Mouse (Mus musculus) hindbrain, embryonic 13.5 days (tissue): ENCODE data around the gene Rnf17. TPM values are rescaled to one million over a fixed set of nuclear protein-coding genes. Genes with fewer than 3 reads are reported as not detected.

Experiments used
- ATAC-seq: fragments of 200-750 bp; cut with Nextera tagmentation; 2 replicates; pipeline ENCODE4 v1.8.0; 2017; ENCODE audit warnings: moderate TSS enrichment; ENCODE audit not compliant: low FRiP score
- H3K27ac ChIP-seq: fragments of 300-500 bp; sonication (generic); 2 replicates; pipeline ENCODE4 v1.5.1; 2015; ENCODE audit warnings: inconsistent platforms, mild to moderate bottlenecking, moderate library complexity
- H3K27me3 ChIP-seq: fragments of 300-500 bp; sonication (generic); 2 replicates; pipeline ENCODE4 v1.6.1; 2015; ENCODE audit warnings: mild to moderate bottlenecking, inconsistent platforms
- H3K36me3 ChIP-seq: fragments of 300-500 bp; sonication (generic); 2 replicates; pipeline ENCODE4 v1.6.1; 2015; ENCODE audit warnings: mild to moderate bottlenecking, inconsistent platforms
- H3K4me1 ChIP-seq: fragments of 300-500 bp; sonication (generic); replicated peaks from 2 replicates; pipeline ENCODE4 v1.6.1; 2015; ENCODE audit warnings: inconsistent platforms
- H3K4me2 ChIP-seq: fragments of 300-500 bp; sonication (generic); 2 replicates; pipeline ENCODE4 v1.6.1; 2015; ENCODE audit warnings: inconsistent platforms, mild to moderate bottlenecking, moderate library complexity
- H3K4me3 ChIP-seq: fragments of 300-500 bp; sonication (generic); 2 replicates; pipeline ENCODE4 v1.5.1; 2015; ENCODE audit warnings: mild to moderate bottlenecking, inconsistent platforms
- H3K9ac ChIP-seq: fragments of 300-500 bp; sonication (generic); 2 replicates; pipeline ENCODE4 v1.6.1; 2015; ENCODE audit warnings: mild to moderate bottlenecking, inconsistent platforms
- H3K9me3 ChIP-seq: fragments of 300-500 bp; sonication (generic); 2 replicates; pipeline ENCODE4 v1.6.1; 2016; ENCODE audit warnings: inconsistent platforms
- WGBS: fragments of 180-500 bp; shearing (Covaris S2); methylation state at CpG from one replicate; pipeline ENCODE4 v1.1.7; 2015; 5-methylcytosine and 5-hydroxymethylcytosine counted together
- polyA plus RNA-seq: library from polyadenylated mRNA; unstranded; fragments of >200 nt; fragmentation: Nextera tagmentation; extraction: Ambion mirVana; gene quantifications from 2 replicates; pipeline ENCODE4 v1.2.1, GENCODE M21; 2015

Rnf17 gene
- polyA plus RNA-seq, 1 experiment from 2014 or later: 1.5 TPM

DNA sequence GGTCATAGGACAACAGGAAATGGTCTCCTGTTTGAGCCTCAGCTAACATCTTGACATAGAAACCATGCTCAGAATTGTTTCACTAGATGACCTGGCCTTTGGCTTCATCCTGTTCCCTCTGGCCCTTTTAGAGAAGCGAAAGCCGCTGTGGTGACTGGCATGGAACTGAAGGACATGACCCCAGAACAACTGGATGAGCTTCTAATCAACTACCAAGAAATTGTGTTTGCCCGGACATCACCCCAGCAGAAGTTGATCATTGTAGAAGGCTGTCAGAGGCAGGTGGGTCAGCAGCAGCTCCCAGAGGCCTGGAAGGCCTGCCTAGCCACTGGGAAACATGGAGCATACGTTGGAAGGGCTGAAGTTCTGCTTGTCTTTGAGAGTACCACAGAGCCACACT, 20.0 kb upstream of the Rnf17 start:
- no peaks in the 10 kb centered on the region for H3K9me3 ChIP-seq
- WGBS: 81% methylated on average over 4 of the region's 4 CpGs
- H3K4me1 ChIP-seq: no peaks in the 10 kb centered on the region
- no peaks in the 10 kb centered on the region for H3K27me3 ChIP-seq
- no peak overlapping the region for H3K4me2 ChIP-seq
- H3K9ac ChIP-seq: no peak overlapping the region
- no peak overlapping the region for H3K27ac ChIP-seq
- no peak for ATAC-seq
- H3K4me3 ChIP-seq: no peak overlapping the region
- no peaks in the 10 kb centered on the region for H3K36me3 ChIP-seq

DNA sequence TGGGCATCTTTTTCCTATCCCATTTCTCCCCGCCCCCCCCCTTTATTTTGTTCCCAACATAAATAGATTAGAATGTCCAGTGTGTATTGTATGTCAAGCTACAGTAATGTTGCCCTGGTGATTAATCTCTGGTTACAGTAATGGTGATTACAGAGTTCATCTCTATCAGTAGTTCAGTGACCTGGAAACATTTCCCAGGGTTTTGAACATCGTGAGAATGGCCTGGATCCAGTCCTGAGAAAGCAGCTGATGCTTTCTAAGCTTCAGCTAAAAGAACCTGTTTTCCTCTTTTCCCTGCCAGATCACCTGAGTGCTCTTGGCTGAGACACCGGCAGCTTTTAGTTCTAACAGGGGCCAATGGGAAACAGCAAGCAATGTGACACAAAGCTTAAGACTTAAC, 12.1 kb upstream of the Rnf17 start:
- no peaks in the 10 kb centered on the region for H3K27me3 ChIP-seq
- H3K27ac ChIP-seq: no peak overlapping the region
- 65% methylated on average over 3 of the region's 3 CpGs for WGBS
- H3K36me3 ChIP-seq: no peaks in the 10 kb centered on the region
- no peaks in the 10 kb centered on the region for H3K9me3 ChIP-seq
- no peak overlapping the region for H3K4me2 ChIP-seq
- H3K9ac ChIP-seq: no peak overlapping the region
- peaks cover 7% of the 10 kb centered on the region; the same call in 1 of the 2 replicates for H3K4me1 ChIP-seq
- no peak for ATAC-seq
- no peak overlapping the region for H3K4me3 ChIP-seq

DNA sequence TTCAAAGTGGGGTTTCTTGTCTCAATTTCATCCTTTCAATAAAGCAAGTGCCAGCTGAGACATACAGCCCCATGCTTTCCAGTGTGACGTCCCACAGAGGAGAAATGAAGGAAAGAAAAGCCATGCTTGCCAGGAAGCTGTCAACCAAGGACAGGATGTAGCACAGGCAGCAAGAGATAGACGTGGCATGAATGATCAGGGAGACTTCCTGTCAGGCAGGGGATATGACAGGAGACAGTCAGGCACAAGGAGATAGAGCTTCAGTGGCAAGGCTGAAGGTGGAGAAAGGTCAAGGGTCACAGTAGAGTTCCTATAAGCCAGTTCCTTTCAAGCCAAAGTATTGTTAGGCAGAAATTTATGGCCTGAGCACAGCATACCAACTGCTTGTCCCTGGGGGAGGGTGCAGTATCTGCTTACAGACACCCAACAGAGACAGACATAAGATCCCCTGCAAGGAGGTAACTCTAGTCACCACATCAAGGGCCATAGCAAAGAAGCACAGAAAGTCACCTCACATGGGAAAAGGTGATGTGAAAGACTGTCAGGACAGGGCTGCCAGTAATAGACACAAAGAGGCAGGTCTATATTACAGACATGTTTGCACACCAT, 8.6 kb upstream of the Rnf17 start:
- Histone ChIP-seq H3K27ac (no peak overlapping the region), H3K4me2 (no peak overlapping the region), H3K9ac (no peak overlapping the region), H3K4me3 (no peak overlapping the region), H3K27me3 (no peaks in the 10 kb centered on the region), H3K4me1 (peaks cover 7% of the 10 kb centered on the region; the same call in 1 of the 2 replicates), H3K36me3 (no peaks in the 10 kb centered on the region), H3K9me3 (no peaks in the 10 kb centered on the region)
- WGBS: 16% methylated on average over 2 of the region's 2 CpGs
- ATAC-seq: no peak

DNA sequence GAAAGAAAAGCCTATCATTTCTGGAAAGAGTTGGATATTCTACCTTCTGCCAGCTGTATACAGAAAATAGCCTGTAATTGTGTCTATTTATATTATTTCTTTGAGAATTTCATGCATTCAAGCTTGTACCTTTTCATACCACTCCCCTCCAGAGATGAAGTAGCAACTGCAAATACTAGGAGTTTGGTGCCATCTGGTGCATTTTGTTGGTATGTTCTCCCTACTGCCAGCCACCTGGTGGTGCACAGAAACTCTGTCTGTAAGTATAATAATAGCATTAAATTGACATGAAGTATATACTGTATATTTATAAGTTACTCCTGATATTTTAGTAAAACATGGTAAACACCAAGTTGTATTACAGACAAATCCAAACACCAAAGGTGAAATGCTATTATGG, 4.4 kb upstream of the Rnf17 start:
- H3K27ac ChIP-seq: no peak overlapping the region
- H3K4me2 ChIP-seq: no peak overlapping the region
- H3K9ac ChIP-seq: no peak overlapping the region
- H3K4me3 ChIP-seq: no peak overlapping the region
- H3K9me3 ChIP-seq: no peaks in the 10 kb centered on the region
- H3K27me3 ChIP-seq: no peaks in the 10 kb centered on the region
- H3K4me1 ChIP-seq: peaks cover 3% of the 10 kb centered on the region; the same call in 1 of the 2 replicates
- no peak for ATAC-seq
- H3K36me3 ChIP-seq: no peaks in the 10 kb centered on the region

DNA sequence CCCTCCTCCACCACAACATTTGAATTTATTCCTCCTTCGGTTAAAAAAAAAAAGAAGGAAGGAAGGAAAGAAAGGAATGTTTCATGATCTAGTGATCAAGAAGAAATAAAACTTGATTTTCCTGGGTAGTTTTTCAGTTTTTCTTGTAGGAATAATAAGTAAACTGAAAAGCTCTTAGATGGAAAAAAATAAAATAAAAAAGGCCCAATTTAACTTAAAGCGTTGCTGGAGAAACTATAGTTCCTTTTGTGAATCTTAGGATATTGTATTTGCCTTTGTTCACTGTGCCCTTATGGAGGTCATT, 643 bp downstream of the Rnf17 start:
- Histone ChIP-seq H3K9ac (no peak overlapping the region), H3K4me1 (no peaks in the 10 kb centered on the region), H3K27ac (no peak overlapping the region), H3K27me3 (no peaks in the 10 kb centered on the region), H3K4me2 (no peak overlapping the region), H3K4me3 (no peak overlapping the region), H3K36me3 (no peaks in the 10 kb centered on the region), H3K9me3 (no peaks in the 10 kb centered on the region)
- no peak for ATAC-seq
- 94% methylated on average over 2 of the region's 2 CpGs for WGBS

DNA sequence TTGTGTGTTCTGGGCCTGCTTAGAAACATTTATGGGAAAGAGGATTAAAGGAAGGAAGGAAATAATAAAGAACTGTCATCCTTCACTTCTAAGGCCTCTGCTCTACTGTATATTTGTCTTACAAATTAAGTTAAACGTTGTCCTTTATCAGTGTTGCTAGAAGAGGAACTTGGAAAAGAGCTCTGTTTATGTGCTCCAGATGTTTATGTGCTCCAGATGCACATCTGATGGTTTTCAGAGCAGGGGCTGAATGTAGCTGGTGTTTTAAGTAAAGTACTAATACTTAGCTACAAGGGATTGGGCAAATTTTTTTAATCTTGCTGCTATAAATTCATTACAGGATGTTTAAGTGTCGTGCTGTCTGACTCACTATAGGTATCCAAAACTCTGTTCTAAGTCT, 59.7 kb downstream of the Rnf17 start:
- no peaks in the 10 kb centered on the region for H3K27me3 ChIP-seq
- no peak for ATAC-seq
- no peak overlapping the region for H3K27ac ChIP-seq
- no peaks in the 10 kb centered on the region for H3K9me3 ChIP-seq
- no peaks in the 10 kb centered on the region for H3K36me3 ChIP-seq
- no peaks in the 10 kb centered on the region for H3K4me1 ChIP-seq
- no peak overlapping the region for H3K9ac ChIP-seq
- WGBS: 76% methylated on average over 2 of the region's 2 CpGs
- no peak overlapping the region for H3K4me3 ChIP-seq
- no peak overlapping the region for H3K4me2 ChIP-seq

DNA sequence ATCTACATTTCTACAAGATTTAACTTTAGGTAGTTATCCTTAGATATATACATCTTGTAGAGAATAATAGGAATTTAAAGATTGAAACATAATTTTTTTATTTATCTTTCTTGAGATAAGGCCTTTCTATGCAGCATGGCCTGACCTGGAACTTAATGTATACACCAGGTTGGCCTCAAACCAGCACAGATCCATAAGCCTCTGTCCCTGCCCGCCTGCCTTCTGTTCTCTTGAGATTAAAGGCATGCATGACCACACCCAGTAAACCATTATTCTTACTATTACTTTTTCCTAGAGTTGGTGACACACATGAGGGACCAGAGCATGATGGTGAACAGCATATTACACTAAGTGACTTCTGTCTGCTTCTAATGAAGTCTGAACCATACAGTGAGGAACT, 60.3 kb downstream of the Rnf17 start:
- H3K36me3 ChIP-seq: no peaks in the 10 kb centered on the region
- H3K9ac ChIP-seq: no peak overlapping the region
- no peak overlapping the region for H3K27ac ChIP-seq
- H3K27me3 ChIP-seq: no peaks in the 10 kb centered on the region
- H3K4me1 ChIP-seq: no peaks in the 10 kb centered on the region
- WGBS: 75% methylated on average over 1 of the region's 1 CpGs
- H3K4me3 ChIP-seq: no peak overlapping the region
- no peaks in the 10 kb centered on the region for H3K9me3 ChIP-seq
- ATAC-seq: no peak
- no peak overlapping the region for H3K4me2 ChIP-seq

DNA sequence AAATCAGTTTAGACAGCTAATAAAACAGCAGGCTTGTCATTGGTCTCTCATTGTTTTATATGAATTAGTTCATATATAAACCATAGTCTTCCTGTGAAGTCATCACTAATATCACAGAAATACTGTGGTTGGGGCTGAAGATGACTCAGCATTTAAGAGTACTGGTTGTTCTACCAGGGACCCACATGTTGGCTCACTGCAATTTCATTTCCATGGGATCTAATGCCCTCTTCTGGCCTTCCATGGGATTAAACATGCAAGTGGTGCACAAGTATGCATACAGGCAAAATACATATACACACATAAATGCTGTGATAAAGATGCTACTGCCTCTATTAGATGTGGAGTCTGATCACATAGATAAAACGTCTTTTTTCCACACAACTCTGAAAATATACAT, 65.8 kb downstream of the Rnf17 start:
- Histone ChIP-seq H3K36me3 (no peaks in the 10 kb centered on the region), H3K27ac (no peak overlapping the region), H3K4me2 (no peak overlapping the region), H3K9ac (no peak overlapping the region), H3K4me1 (no peaks in the 10 kb centered on the region), H3K27me3 (no peaks in the 10 kb centered on the region), H3K4me3 (no peak overlapping the region), H3K9me3 (no peaks in the 10 kb centered on the region)
- ATAC-seq: no peak
- WGBS: 39% methylated on average over 1 of the region's 1 CpGs

DNA sequence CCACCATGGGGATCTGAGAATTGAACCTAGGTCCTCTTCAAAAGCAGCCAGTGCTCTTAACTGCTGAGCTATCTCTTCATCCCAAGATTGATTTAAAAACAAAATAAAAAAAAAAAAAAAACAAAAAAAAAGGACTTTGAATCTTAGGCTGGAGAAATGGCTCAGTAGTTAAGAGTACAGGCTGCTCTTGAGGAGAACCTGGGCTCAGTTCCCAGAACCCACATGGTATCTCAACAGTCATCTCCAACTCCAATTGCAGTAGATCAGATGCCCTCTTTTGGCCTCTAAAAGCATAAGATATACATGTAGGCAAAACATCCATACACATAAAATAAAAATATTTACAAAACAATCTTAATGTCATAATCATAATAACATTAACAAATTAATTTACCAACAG, 87.4 kb downstream of the Rnf17 start:
- Histone ChIP-seq H3K27me3 (no peaks in the 10 kb centered on the region), H3K9ac (no peak overlapping the region), H3K27ac (no peak overlapping the region), H3K36me3 (no peaks in the 10 kb centered on the region), H3K4me2 (no peak overlapping the region), H3K4me1 (no peaks in the 10 kb centered on the region), H3K4me3 (no peak overlapping the region), H3K9me3 (no peaks in the 10 kb centered on the region)
- ATAC-seq: no peak

DNA sequence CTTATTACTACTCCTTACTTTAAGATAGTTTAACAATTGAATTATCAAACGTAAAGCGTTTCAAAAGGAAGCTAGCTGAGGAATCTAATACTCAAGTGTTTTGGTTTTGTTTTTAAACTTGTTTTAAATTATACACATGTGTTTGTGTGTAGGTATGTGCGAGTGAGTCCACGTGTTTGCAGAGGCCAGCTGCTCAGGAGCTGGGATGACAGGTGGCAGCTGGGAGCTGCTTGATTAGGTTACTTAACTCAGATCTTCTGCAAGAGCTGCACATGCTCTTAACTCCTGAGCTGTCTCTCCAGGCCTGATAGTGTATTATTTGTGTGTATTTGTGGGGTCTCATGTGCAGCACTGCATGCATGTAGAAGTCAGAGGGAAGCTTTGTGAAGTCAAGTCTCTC, 100.0 kb downstream of the Rnf17 start:
- Histone ChIP-seq H3K4me1 (no peaks in the 10 kb centered on the region), H3K9me3 (no peaks in the 10 kb centered on the region), H3K27me3 (no peaks in the 10 kb centered on the region), H3K4me3 (no peak overlapping the region), H3K4me2 (no peak overlapping the region), H3K36me3 (no peaks in the 10 kb centered on the region), H3K27ac (no peak overlapping the region), H3K9ac (no peak overlapping the region)
- no peak for ATAC-seq
- WGBS: 84% methylated on average over 4 of the region's 4 CpGs

DNA sequence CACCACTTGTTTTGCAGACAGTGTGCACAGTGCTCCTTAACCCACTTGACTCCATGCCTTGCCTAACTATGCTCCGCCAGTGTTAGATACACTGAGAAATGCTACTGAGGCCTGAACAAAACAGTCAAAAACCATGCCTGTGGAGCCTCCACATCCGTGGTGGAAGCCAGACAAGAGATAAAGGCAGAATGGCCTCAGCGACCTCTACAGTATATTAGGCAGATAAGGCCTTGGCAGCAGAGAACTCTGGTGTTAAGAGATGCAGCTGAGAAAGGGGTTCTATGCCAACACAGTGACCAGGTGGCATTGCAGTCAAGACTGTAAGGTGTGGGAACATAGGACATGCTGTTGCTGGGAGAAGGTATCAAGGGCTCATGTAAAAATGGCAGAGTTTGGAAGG, 104.4 kb downstream of the Rnf17 start:
- no peak for ATAC-seq
- 79% methylated on average over 3 of the region's 3 CpGs for WGBS

DNA sequence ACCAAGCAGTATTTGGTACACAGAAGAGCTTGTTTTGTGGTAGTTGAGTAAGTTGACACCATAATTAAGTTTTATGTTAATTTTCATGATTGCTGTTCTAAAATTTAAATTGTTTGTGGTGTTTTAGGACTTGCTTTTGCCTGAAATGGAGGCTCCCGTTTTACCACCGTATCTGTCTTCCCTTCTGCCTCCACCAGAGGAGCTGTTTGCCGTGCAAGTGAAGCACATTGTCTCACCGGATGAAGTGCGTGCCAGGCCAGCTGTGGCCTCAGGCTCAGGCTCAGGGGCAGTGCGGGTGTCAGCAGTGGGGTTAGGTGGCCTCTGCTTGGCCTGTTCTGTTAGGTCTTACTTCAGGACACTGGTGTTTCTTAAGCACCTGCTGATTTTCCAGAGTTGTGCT, 109.7 kb downstream of the Rnf17 start:
- Histone ChIP-seq H3K4me3 (no peak overlapping the region), H3K9me3 (no peaks in the 10 kb centered on the region), H3K27me3 (no peaks in the 10 kb centered on the region), H3K4me1 (no peaks in the 10 kb centered on the region), H3K4me2 (no peak overlapping the region), H3K27ac (no peak overlapping the region), H3K36me3 (no peaks in the 10 kb centered on the region), H3K9ac (no peak overlapping the region)
- ATAC-seq: no peak
- 25% methylated on average over 6 of the region's 6 CpGs for WGBS

More for the DNA sequence above, 104.4 kb downstream of the Rnf17 start:
- H3K9me3 ChIP-seq: no peaks in the 10 kb centered on the region
- H3K36me3 ChIP-seq: no peaks in the 10 kb centered on the region
- H3K9ac ChIP-seq: no peak overlapping the region
- no peaks in the 10 kb centered on the region for H3K27me3 ChIP-seq
- no peaks in the 10 kb centered on the region for H3K4me1 ChIP-seq
- H3K4me3 ChIP-seq: no peak overlapping the region
- no peak overlapping the region for H3K4me2 ChIP-seq
- H3K27ac ChIP-seq: no peak overlapping the region

DNA sequence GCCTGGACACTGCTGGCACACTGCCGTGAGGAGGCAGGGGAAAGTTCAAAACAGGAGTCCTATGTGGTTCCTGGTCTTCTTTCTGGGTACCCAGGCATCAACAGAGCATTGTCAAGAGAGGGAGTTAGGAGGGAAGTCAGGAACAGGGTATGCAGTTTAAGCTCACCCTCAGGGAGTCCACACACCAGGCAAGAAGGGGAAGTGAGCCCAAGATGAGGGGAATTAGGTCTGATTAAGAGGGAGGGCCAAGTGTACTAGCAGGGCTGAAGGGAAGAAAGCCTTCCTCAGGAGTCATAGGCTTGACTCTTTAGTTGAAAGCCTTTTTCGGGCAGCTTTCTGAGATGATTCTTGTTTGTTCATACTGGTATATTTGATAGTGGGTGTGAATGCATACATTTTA, 112.4 kb downstream of the Rnf17 start:
- Histone ChIP-seq H3K4me3 (no peak overlapping the region), H3K4me1 (no peaks in the 10 kb centered on the region), H3K27ac (no peak overlapping the region), H3K27me3 (no peaks in the 10 kb centered on the region), H3K9me3 (no peaks in the 10 kb centered on the region), H3K4me2 (no peak overlapping the region), H3K36me3 (no peaks in the 10 kb centered on the region), H3K9ac (no peak overlapping the region)
- no peak for ATAC-seq
- WGBS: 91% methylated on average over 2 of the region's 2 CpGs

DNA sequence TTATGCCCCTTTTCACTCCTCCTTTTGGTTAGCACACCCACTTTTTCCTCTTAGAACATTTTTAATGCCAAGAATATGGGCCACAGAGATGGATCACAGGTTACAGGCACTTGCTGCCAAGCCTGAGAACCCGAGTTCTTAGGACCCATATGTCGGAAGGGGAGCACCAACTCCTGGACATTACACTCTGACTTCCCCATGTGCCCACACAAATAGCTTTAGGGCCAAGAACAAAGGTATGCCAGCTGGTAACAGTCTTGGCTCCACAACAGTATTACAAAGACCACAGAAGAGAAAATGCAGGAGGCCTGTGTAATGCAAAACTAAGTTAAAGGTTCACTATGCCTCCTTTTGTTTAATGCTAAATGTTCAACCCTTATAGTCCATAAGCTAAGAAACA, 128.4 kb downstream of the Rnf17 start:
- H3K36me3 ChIP-seq: peaks cover 45% of the 10 kb centered on the region
- H3K27ac ChIP-seq: no peak overlapping the region
- no peak overlapping the region for H3K4me3 ChIP-seq
- no peaks in the 10 kb centered on the region for H3K4me1 ChIP-seq
- no peaks in the 10 kb centered on the region for H3K9me3 ChIP-seq
- no peak for ATAC-seq
- H3K27me3 ChIP-seq: no peaks in the 10 kb centered on the region
- H3K9ac ChIP-seq: no peak overlapping the region
- H3K4me2 ChIP-seq: no peak overlapping the region
- WGBS: 71% methylated on average over 2 of the region's 2 CpGs
